Mouse (Mus musculus): ENCODE data around the gene Bex2.

DNA sequence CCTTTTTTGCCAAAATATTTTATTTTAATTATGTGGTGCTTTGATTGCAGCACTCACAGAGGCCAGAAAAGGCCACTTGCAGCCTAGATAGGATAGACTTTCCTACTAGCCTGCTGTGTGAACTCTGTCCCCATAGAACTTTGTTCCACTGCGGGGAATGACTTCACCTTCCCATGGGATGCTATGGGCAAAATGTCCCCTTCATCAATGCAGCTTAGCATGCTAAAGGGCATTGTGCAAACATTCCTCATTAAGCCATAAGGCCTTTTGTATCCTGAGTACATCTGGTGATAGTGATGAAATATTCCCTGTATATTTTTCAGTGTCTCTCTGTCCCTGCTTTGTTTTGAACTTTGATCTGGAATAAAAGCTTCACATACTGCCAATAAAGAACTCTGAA, 24.3 kb downstream of the Bex2 start:
- TF ChIP-seq CTCF (IDR thresholded peaks at IDR 0.05; ENCODE audit: control insufficient read depth, insufficient read depth, insufficient read length) (no peak), USF1 (IDR thresholded peaks at IDR 0.05; ENCODE audit: low read depth) (no peak), CEBPB (IDR thresholded peaks at IDR 0.05; ENCODE audit: low read depth) (no peak)
